Mouse (Mus musculus) c-Kit-positive CD71-positive TER-119-negative erythroid progenitor cells, embryonic 14.5 days (primary cell): ENCODE results near the gene Gm47996.

Source experiments
- DNase-seq: peaks from one replicate; pipeline ENCODE4 v3.0.0-alpha.2; 2013; ENCODE audit warnings: low read depth

Gene Gm47996

DNA sequence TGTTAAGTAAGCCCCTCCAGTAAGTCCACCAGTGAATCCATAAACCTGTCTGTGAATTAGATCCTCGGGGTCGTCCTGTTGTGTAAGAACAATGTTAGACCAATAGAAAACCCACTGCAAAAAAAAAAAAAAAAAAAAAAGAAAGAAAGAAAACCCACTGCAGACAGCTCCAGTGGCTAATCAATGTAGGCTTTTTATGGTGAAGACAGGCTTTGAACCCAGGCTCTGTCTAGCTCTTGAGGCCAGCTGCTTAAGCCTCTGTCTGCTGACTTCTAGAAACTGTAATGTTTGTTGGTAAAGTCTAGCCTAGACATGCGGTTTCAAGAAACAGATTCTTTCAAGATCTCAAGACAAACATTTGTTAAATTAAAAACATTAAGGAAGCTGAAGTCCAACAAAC lies 40.2 kb downstream of the Gm47996 start:
- no peak for DNase-seq

DNA sequence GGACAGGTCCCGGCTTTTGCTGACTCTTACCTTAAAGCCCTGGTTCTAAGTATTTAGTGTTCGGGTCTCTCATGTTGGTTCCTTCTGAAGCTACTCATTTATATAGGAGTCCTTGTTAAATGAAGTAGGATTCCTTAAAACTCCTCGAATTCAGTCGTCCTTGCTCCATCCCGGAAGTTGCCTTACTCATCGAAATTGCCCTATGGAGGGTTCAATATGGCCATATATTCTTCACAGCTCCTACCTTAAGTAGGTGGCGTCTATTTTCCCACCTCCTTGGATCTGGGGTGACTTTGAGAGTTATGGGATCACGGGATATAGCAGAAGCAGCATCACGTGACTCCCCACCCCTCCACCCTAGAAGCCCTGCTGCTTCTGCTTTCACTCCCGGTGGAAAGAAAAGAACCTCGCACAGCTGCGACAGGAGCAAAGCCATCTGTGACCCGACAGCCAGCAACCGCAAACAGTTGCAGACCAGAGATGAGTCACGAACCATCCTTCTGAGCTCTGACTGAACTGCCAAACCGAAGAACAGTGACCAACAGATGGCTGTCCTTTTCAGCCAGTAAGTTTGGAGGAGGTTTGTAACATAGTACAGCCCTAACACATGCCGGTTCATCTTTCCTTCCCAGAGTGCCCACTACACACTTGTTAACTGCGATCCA lies 40.7 kb downstream of the Gm47996 start:
- no peak for DNase-seq

DNA sequence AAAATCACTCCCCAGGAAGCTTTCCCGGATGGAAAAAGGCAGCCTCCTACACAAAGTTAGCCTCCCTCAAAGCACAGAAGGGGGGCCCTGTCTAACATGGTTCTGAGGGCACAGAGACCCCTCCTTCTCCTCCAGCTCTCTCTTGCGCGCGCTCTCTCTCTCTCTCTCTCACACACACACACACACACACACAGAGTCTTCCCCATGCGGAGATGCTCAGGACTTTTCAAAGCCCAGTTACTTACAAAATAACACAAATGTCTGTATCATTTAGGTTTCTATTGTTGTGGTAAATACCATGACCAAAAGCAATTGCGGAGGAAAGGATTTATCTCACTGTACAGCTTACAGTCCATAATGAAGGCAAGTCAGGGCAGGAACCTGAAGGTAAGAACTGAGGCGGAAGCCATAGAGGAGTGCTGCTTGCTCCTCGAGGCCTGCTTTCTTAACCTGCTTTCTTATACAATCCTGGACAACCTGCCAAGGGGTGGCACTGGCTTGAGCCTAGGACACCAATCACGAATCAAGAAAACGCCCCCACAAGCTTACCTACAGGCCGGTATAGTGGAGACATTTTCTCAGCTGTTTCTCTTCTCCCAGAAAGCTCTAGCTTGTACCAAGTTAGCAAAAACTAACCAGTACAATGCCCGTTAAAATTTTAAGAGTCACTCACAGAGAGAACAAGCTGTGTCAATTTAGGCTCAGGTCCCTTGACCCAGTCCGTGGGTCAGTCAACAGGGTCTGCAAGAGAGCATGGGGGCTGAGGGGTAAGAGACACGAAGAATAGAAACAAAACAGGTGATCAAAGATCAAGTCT lies 41.5 kb downstream of the Gm47996 start:
- DNase-seq: no peak

DNA sequence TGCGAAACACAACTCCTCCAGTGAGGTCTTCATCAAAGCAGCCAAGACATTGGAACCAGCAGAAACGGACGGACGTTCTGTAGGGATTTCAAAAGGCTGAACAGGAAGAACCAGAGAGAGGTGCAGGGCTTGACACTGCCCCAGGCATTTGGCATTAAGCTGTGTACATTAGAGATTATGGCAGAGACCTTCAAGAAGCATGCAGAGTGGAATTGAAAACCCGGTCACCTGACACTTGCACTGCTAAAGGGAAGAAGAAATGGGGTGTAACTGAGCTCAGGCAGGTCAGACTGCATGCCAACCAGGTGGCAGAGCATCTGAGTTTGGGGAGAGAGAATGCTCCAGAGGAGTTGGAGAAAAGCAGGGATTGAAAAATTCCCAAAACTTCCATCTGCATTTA lies 45.5 kb downstream of the Gm47996 start:
- DNase-seq: no peak

DNA sequence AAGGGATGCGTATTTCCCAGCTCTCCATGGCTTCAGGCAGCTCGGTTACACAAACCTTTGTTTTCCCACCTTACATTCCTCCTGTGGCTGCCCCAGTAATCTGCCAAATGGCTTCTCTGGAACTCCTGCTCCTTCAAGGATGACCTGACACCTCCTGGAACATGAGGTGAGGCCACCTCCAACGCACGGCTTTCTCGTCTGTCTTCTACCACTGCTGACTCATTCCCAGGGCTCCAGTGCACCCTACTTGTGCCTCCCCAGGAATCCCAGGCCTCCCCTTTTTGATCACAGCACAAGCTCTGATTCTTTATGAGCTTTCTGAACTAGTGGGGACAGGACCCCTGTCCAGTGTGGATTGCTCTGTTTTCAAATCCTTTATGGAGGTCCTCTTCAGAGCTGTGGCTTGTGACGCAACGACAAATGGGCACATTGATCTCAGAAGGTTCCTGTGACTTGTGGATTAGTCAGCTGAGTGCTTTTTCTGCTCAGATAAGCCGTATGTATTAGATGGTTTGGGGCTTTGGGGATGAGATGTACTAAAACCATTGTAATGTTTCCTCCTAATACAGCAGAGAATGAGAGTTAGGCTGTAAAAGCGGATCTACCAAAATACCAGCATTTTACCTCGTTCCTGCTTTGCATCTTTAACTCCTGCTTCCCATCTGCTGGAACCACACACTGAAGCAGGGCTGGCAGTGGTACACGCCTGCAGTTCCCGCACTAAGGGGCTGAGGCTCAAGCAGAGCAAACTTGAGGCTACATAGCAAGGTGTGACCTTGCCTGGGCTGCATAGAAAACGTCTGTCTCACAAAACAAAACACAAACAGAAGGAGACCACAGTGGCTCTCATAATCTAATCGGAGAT lies 48.4 kb downstream of the Gm47996 start:
- DNase-seq: no peak

DNA sequence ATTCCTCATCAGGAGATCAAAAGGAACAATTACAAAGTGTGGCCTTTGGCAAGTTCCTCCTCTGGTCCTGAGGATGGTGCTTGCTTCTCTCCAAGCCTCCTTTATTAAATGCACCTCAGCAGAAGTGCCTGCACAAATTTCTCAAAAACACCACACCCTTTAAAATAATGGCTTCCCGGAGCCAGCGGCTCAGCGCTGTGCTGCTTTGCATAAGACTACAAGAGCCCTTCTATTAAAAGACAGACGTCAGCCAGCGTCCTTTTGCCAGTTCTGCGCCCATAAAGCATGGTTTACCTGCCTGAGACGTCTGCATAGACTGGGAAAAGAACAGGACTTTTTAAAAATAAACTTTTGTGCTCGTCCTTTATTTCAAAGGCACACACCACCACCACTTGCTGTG lies 49.1 kb downstream of the Gm47996 start:
- no peak for DNase-seq
